Mouse (Mus musculus) left cerebral cortex, adult 11 months (tissue): Measurements from ENCODE around the gene Gm17364.
"Not testable (repeated sequence)": the region's sequence is repeated elsewhere in the genome, so short reads cannot be mapped to it uniquely, and the experiment has no call there.

Experiments used
- DNase-seq: peaks from one replicate; pipeline ENCODE4 v3.0.0; 2022; ENCODE audit warnings: low spot score

Gm17364 gene

DNA sequence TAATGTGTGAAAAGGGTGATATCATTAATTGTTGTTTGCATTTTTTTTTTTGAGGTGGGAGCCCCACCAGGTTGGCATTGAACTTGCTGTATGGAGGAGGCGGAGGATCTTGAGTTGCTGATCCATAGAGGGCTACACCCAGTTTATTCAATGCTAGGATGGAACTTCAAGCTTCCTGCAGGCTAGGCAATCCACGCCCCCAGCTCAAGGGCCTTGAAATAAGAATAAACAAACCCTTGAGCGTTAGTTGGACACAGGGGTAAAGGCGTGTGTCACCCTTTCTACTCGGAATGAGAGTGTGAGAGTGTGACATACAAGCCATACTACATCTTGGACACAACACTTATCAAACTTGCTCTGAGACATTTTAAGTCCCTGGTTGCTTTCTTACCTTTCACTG, 22.1 kb downstream of the Gm17364 start:
- no peak for DNase-seq

DNA sequence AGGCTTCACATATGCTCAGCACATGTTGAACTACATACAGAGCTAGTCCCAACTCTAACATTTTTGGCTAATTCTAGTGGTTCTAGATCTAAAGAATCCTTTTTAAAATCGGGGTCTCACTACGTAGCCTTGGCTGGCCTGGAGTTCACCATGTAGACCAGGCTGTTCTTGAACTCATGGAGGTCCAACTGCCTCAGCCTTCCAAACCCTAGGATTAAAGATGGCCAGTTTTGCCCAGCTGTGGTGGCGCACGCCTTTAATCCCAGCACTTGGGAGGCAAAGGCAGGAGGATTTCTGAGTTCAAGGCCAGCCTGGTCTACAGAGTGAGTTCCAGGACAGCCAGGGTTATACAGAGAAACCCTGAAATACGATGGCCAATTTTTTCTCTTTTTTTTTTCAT, 22.5 kb downstream of the Gm17364 start:
- DNase-seq: not testable (repeated sequence)

DNA sequence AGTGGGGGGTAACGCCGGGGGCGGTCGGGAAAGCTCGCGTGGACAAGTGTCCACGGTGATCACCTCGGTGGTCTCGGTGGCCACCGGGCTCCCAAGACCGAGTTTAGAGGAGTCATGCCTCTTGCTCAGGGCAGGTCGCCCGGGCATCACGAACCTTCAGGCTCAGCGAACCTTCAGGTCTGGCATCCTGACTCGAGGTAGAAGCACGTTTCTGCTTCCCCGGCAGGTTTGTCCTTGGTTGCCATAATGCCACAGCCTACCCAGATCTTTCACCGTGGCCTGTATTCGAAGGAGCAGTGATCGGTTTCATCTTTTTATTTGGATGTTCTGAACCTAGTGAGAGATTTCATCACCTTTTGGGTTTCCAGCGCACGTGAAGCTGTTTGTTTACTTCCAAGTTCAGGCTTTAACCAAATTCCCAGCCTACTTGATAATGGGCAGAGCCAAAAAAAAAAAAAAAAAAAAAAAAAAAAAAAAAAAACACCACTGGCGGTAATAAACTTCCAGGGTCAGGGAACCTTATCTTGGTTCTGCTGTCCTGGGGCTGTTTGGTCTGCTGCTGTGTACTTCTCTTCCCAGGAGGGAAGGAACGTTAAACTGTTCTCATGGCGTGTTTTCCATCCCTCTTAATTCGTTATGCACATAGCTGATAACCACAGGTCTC, 23.3 kb downstream of the Gm17364 start:
- DNase-seq: no peak

DNA sequence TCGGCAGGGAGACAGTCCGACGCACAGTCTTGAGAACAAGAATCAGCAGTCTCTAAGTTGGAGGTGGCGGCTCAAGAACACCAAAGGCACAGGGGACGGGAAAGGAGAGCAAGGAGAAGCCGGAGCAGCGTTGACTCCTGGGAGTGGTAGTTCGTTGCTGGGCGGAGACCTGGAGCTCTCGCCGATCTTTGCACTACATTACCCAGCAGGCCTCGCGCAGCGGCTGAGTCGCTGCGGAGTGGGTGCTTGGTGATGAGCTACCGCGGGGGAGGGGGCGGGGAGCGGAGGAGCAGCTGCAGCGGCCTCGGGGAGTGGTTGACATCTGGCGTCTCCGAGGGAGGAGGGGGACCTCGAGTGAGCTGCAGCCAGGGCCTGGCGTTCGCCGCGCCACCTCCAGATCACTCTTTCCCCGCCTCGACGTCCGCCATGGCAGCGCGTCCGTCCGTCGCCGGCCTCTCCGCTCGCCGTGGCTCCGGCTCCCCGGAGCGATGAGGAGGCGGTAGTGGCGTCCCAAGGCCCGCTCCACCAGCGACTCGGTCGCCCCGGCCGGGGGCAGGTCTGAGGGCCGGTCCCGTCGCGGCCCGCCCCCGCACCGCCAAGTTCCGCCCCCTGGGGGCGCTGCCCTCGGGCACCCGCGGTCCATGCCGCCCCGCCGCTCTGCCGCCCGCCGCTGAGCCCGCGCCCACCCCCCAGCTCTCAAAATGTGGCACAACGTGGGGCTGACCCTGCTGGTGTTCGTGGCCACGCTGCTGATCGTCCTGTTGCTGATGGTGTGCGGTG, 24.0 kb downstream of the Gm17364 start, which contains the start of gene Smim13:
Gene Smim13, plus strand, starts transcription at position 307 of the 780 bp plus-strand sequence.
- DNase-seq: peak; percentile 93

DNA sequence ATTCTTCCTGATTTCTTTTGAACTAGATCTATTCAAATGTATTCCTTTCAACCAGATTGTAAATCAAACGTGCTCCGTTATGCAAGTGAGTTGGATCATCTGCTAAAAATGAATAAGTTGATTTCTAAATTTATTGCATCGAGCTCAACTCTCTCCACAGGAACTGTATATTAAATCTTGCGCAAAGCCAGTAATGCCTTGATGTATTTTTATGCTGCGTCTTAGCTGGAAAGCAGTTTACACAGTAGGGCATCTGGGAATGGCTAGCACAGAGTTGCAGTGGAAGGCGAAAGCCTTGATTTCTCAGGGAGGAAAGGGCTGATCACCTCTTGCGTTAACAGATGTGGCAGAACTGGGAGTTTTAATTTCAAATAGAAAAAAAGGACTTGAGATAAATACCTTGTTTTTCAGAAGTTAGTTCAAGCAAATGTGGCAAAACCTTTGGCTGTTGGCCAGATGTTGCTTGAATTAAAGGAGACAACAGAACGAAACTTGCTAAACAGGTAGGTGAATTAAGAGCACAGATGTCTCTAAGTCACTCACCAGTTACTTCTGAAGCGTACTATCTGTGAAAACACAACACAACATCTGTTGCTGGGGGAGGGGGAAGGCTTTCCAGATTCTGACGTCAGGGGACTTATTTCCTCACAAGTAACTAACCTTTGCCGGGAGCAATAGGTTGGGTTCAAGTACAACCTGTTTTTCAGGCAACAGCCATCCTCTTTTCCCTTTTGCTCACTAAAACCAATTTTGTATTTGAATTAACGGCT, 24.8 kb downstream of the Gm17364 start:
- no peak for DNase-seq

DNA sequence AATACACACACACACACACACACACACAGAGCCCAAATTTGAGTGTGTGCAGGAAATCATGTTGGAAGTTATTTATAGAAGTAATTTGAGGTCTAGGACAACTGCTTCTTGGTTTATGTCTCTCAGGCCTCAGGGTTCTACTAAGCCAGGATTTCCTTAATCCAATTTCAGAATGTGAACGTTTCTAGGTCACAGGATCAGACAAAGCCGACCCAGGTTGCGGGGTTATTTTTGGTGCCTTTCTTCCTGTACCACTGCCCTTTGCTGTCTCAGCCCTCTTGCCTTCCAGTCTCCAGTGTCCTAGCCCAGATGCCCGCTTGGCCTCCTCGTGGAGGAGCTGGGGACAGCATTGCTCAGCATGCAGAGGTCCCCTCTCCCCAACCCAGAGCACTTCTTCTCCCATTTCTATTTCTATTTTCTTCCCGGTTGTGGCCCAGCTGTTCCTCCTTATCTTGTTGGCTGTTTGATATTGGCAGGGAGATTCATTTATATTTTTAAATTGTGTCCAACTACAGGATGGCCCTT, 29.4 kb downstream of the Gm17364 start:
- DNase-seq: no peak

DNA sequence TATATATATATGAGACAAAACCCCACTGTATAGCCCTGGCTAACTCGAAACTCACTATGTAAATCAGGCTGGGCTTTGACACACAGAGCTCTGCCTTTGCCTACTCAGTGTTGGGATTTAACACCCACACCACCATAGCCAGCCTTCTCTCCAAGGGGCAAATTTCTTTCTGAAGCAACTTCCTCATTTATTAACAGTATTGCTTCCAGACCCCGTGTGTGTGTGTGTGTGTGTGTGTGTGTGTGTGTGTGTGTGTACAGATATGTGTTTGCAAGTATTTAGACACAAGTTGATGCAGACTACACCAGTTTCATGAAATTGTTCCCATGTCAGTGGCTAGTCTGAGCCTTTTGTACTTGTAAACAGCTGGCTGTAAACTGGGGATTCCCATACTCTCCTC, 32.2 kb downstream of the Gm17364 start:
- DNase-seq: no peak

DNA sequence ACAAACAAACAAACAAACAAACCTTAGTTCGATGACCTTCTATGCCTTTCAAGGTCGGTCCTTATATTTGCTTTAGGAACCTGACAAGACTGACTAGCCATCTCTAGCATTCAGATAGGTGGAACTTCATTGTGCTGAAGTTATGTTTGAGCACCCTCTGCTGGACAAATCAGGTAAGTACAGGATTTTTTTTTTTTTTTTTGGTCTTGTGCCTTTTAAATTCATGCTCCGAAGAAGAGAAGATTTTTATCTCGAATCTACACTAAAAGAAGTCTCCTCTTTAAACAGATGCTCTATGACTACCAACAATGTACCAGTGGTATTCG, 35.0 kb downstream of the Gm17364 start:
- no peak for DNase-seq

DNA sequence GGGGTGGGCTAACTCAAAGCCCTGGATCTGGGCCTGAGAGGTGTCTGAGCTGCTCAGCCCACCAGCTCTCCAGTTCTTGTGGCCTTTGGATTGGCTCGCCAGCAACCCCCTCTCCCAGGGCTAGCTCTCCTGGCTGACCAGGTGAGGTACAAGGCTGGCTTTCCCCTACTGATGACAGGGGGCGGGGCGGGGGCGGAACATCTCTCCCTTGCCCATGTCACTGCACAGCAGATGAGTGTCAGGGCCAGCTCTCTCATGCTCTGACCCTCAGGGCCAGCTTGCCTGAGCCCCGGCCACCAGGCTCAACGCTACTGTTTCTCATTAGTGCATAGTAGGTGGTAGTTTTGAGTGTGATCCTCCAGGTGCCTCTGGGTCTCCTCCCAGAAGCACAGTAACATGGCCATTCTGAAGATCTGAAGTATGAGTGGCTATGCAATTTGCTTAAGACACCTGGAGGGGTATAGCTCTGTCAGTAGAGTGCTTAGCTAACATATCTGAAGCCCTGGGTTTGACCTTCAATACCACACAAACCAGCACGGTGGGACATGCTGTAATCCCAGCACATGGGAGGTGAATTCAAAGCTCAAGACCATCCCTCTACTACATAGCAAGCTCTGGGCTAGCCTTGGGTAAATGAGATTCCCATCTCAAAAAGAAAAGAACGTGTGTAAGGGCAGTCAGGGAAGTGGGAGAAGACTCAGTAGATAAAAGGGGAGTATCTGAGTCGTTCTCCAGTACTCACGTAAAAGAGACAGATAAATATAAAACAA, 35.6 kb downstream of the Gm17364 start:
- DNase-seq: no peak

DNA sequence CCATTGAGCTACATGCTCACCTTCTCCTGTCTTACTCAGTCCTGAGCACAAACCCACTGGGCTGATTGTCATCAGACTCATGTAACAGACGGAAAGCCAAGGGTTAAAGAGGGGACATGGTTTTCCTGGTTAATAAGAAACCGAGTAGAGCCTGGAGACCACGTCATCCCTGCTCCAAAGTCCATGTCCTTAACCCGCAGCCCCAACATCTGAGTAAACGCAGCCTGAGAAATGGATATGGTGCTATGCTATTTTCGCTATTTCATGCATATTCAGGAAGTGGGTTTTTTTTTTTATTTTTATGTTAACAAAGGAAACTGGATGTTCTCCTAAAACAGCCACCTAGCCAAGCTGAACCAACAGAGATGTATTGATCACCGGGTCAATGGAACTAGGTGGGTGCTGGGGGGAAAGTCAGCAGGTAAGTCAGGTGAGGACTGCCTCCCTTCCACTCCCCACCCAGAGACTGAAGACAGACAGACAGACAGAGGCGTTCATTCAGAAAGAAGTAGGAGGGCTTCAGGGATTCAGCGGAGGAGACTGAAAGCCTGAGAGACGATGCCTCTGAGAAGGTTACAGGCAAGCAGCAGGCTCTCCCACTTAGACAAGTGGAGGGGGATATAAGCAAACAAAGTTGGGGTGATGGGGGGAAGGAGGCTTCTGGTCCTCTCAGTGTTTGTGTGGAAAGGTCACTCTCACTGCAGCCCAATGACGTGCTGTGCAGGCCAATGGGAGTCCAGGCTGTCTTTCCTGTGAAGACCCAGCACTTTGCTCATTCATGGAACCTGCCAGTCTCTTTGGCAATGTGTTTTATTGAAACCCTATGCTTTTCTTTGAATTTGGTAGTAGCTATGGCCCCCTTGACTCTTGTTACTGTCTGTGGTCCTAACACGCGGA, 37.7 kb downstream of the Gm17364 start:
- no peak for DNase-seq

DNA sequence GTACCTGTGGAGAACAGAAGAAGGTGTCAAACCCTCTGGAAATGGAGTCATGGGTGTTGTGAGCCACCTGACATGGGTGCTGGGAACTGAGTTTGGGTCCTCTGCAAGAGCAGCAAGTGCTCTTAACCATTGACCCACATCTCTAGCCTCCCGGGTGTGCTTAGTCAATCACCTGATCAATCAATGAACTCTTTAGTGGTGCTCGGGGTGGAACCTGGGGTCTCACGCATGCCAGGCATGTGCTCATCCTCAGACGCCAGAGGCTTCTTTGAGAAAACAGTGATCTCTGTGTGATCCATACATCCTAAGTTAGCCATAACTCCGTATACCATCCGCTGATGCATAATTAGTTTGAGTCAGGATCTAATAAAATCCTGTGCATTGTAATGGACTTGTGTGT, 38.6 kb downstream of the Gm17364 start:
- no peak for DNase-seq

DNA sequence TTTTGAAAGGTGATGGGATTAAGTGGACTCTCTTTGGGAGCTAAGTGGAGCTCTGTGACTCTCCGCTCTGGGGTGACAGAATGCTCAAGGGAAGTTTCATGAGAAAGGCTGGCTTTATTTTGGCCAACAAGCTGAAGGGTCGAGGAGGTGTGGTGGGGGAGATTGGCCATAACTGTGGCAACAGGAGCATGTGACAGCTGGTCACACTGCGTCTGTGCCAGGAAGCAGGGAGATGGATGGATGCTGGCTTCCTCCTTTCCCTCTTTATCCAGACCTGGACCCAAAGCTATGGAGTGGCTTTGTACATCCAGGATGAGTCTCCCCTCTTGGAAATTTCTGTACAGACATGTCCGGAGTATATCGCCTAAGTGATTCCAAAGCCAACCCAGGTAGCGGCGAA, 40.5 kb downstream of the Gm17364 start:
- no peak for DNase-seq

DNA sequence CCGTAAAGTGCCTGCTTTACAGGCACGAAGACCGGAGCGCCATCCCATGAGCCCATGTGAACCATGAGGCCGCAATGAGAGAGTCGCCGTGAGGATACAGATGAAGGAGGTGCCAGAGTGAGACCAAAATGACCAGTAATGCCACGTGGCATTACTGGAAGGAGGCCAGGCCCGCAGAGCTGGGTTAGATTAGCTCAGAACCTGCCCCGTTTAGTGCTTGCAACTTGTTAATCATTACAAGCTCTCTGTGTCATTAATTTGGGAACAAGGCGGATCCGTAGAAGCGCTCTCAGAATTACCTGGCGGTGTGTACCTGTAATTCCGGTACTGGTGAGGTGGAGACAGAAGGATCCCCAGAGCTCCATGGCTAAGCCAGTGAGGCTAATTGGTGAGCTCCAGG, 41.6 kb downstream of the Gm17364 start:
- DNase-seq: no peak

DNA sequence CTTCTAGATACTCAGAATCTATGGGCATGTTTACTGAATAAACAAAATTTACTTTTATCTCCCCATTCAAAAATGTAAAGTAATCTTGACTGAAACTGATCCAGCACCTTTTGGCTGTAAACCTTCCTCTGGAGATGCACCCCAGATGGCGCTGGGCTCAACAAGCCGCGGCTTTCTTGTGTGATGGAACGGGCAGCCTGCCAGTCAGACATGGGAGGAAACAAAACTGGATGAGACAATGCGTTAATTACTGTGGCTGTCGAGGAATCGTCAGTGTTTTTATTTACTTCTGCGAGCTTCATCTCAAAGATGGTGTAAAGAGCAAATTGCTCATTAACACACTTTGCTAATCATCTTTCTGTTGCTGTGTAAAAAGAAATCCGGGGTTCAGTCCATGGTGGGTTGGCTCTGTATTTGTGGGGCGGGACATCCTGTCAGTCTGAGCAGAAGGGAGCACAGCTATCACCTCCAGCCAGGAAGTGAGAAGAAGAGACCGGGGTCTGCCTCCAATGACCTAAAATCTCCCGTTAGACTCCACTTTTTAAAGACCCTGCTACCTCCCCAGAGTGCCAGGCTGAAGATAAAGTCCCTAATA, 42.3 kb downstream of the Gm17364 start:
- DNase-seq: no peak

DNA sequence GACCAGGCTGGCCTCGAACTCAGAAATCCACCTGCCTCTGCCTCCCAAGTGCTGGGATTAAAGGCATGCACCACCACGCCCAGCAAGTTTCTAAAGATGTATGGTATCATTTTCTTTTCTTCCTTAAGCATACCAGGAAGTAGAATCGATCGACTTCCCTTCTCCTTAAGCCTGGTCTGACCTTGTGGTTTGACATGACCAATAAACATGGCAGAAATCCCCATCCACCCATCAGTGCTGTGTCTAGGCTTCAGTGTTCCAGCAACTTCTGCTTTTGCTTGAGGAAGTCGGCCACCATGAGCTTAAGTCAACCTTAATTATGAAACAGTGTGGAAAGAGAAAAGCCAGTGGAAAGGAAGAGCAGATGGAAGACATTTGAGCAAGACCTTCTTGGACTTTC, 43.5 kb downstream of the Gm17364 start:
- DNase-seq: no peak

DNA sequence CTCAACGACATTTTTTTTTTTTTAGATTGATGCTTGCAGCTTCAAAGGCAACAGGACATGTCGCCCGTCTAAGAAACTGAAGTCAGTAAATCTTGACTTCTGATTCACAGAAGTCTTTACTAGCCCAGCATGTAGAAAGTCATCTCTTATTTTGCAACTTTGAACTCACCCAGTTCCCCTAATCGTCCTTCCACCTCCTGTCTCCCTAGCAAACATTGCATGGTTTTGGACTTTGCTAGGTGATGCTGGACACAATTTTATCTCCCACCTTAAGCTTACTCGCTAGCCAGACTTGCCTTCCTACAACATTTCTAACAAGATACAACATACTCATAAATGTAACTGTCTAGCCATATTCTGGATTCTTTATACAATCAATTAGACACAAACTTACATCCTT, 45.7 kb downstream of the Gm17364 start:
- DNase-seq: no peak

DNA sequence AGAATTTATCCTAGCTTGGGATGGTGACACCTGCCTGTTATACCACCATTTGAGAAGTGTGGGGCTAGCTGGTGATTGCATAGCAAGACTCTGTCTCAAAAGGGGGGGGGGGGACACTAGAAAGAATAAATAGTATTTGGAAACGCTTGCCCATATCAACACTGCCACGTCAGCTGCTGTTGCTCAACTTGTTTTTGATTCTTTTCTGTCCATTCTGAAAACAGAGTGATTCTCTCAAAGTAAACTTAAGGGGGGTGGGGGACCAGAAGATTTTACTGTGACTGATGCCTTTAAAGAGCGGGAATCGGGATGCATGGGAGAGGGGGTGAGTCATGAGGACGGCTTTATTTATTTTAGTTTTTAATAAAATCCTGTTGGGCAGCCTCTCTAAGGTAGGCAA, 47.3 kb downstream of the Gm17364 start:
- DNase-seq: no peak
